Mouse (Mus musculus): ENCODE measurements around the gene Rnf126. TPM values are rescaled to one million over a fixed set of nuclear protein-coding genes. Genes with fewer than 3 reads are reported as not detected.

Rnf126 gene
- polyA plus RNA-seq, 1 experiment from 2014 or later, result 58.5 TPM

DNA sequence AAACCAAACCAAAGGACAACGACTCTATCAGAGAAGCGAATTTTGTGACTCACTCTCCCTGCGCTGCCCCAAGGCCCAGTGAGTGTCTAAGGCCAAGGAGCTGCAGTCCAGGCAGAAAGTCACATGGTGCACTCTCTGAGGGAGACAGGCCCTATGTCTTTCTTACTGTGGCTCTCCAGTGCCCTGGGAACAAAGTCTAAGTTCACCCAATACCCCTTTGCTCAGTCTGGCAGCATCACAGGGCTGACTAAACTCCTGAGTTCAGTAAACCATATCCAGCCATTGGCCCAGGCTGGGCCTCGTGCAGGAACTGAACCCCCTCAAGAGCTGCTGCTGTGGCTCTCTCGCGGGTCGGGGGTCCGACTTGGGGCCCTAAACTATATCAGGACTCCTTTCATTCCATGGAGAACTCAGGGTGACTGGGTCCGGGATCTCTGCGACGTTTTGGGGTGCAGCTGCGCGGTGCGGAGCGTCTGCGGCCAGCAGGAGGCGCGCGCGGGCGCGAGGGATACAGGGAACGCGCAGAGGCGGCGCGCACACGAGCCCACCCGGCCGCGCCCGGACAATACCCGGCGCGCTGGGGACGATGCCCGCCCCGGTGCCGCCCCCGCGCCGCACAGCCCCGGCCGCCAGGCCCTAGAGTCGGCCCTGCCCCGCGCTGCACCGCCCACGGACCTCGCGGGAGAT, 26.4 kb upstream of the Rnf126 start, which contains the start of gene Palm:
Gene Palm, plus strand, starts transcription at position 522 of the 687 bp plus-strand sequence.
- peak; percentile 53 for ATAC-seq
- in situ Hi-C loops (cut with MboI; ENCODE audit: low pct_unique_long_range_greater_than_20kb), result no loop called here
- no peak for TF ChIP-seq CTCF (IDR thresholded peaks at IDR 0.05)

DNA sequence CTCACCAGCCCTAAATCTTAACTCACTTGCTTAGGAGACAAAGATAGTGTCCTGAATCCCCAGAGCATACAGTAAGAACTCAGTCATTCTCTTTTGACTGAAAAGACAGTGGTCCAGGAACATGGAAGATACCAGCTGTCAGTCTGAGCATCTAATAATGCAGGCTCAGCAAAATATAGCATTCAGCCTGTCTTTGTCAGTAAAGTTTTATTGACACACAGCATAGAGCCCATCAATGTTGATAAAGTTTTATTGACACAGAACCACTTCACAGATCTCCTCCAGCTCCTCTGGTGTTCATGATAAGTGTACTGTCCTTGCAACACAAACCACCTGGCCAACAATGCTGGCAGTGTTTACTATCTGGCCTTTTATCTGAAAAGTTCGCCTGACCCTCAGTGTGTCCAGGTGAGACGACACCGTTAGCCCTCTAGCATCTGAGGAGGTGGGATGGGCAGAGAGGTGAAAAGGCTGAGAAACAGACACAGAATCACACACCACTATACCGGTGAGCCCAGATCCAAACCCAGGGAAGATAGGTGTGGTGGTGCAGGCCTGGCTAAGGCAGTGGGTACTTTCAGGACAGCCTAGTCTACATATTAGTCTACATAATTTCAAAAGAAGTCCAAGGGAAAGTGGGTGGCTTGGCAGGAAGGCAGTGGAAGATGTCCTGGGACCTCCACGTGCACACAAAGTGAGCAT, 25.7 kb upstream of the Rnf126 start:
- no peaks in the 10 kb centered on the region for H3K27me3 ChIP-seq
- POLR2A ChIA-PET, result interaction anchor here (2.7 kb wide), 1 partner anchor 20 kb away, joined by 12 read pairs; no protein-coding TSS in a partner anchor
- DNase-seq (ENCODE audit: low read depth, low spot score), result no peak
- no peak for TF ChIP-seq CTCF (IDR thresholded peaks at IDR 0.05)
- in situ Hi-C loops (cut with MboI; ENCODE audit: low pct_unique_long_range_greater_than_20kb), result no loop called here
- ATAC-seq, result no peak
- CTCF ChIA-PET, result interaction anchor here (2.7 to 3.2 kb wide), 2 partner anchors 10 to 20 kb away, joined by 17 to 24 read pairs; no protein-coding TSS in a partner anchor

More for the DNA sequence above, 26.4 kb upstream of the Rnf126 start, which contains the start of gene Palm:
- POLR2A ChIA-PET, result interaction anchor here (2.7 kb wide), 1 partner anchor 19 kb away, joined by 12 read pairs; no protein-coding TSS in a partner anchor
- DNase-seq (ENCODE audit: low read depth, low spot score), result no peak
- CTCF ChIA-PET, result interaction anchor here (0.7 to 3.2 kb wide), 6 partner anchors 9 to 95 kb away, joined by 3 to 24 read pairs (median 4); no protein-coding TSS in a partner anchor
- H3K27me3 ChIP-seq, result no peaks in the 10 kb centered on the region

DNA sequence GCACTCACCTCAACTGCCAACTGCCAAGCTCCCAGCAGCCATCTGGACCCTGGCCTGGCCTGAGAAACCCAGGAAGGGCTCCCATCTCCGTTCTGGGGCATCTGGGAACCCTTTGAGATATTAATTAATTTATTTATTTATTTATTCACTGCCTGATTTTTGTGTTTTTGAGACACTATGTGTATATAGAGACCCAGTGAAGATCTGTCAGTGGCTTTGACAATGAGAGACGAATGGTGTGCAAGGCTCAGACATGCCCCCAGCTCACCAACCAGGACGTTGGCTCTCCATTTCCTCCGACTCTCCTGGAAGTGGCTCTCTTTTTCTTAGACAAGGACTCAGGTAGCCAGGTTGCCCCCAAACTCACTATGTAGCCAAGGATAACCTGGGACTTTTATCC, 24.1 kb upstream of the Rnf126 start, which contains the start of gene Prss57:
Gene Prss57, minus strand, starts transcription at position 101 of the 400 bp plus-strand sequence.
- CTCF ChIA-PET, result interaction anchor here (1.2 kb wide), 1 partner anchor 14 kb away, joined by 3 read pairs; no protein-coding TSS in a partner anchor
- H3K27me3 ChIP-seq, result no peaks in the 10 kb centered on the region
- POLR2A ChIA-PET, result interaction anchor here (1.1 kb wide), 1 partner anchor 22 kb away, joined by 3 read pairs; no protein-coding TSS in a partner anchor
- no peak for DNase-seq (ENCODE audit: low read depth, low spot score)
- no peak for TF ChIP-seq CTCF (IDR thresholded peaks at IDR 0.05)
- no peak for ATAC-seq
- in situ Hi-C loops (cut with MboI; ENCODE audit: low pct_unique_long_range_greater_than_20kb), result no loop called here

DNA sequence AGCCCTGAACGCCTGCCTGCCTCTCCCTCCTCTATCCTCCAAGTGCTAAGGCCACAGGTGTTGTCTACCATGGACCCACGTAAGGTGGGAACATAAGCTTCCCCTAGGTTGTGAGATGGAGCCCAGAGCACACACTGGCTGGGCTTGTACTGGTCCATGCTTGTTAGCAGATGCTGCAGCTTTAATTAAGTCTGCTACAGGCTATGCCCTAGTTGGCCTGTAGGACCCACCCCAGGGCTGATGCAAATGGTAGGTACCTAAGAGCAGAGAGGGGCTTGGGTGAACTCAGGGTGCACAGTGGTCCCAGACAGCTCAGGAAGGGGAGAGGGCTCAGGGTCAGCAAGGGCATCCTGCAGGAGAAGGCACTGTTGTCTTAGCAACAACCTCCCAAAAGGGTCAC, 22.8 kb upstream of the Rnf126 start:
- CTCF ChIA-PET, result interaction anchor here (1.0 to 2.8 kb wide), 7 partner anchors 9 to 51 kb away, joined by 3 to 18 read pairs (median 5); no protein-coding TSS in a partner anchor
- no peak for DNase-seq (ENCODE audit: low read depth, low spot score)
- POLR2A ChIA-PET, result interaction anchor here (1.2 kb wide), 1 partner anchor 23 kb away, joined by 3 read pairs; no protein-coding TSS in a partner anchor
- ATAC-seq, result no peak
- no peak for TF ChIP-seq CTCF (IDR thresholded peaks at IDR 0.05)
- no peaks in the 10 kb centered on the region for H3K27me3 ChIP-seq
- in situ Hi-C loops (cut with MboI; ENCODE audit: low pct_unique_long_range_greater_than_20kb), result loop anchor here (10.0 kb wide), 1 partner anchor 95 kb away; no protein-coding TSS in a partner anchor

DNA sequence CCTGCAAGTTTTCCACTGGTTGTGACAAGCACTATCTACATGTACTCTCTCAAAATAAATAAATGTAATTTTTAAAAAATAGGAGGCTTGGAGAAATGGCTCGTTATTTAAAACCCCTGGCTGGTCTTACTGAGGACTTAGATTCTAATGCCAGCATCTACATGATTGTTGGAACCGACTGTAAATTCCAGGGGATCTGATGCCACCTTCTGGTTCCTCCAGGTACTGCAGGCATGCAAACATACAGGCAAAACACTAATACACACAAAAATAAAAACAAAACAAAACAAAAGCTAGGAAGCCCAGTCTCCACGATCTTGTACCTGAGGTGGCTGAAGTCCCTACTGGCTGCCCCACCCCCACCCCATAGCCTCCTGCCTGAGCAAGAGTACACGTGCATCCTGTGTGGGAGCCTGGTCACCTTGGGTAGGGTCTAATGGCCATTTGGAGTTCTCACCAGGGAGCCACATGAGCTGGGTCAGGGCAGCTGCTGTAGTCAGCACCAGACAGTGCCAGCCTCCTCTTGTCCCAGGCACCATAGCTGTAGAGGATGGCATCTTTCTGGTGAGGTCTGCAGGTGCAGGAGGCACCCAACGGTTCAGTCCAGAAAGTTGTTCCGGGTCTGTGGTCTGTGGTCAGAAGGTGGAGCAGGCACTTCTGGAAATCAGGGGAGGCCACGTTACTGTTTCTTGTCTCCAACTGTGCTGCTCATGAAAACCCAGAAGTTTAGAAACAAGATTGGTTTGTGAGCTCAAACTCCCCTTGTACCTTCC, 21.8 kb upstream of the Rnf126 start:
- CTCF ChIA-PET, result interaction anchor here (0.6 to 2.8 kb wide), 10 partner anchors 9 to 91 kb away, joined by 3 to 18 read pairs (median 4); no protein-coding TSS in a partner anchor
- DNase-seq (ENCODE audit: low read depth, low spot score), result no peak

DNA sequence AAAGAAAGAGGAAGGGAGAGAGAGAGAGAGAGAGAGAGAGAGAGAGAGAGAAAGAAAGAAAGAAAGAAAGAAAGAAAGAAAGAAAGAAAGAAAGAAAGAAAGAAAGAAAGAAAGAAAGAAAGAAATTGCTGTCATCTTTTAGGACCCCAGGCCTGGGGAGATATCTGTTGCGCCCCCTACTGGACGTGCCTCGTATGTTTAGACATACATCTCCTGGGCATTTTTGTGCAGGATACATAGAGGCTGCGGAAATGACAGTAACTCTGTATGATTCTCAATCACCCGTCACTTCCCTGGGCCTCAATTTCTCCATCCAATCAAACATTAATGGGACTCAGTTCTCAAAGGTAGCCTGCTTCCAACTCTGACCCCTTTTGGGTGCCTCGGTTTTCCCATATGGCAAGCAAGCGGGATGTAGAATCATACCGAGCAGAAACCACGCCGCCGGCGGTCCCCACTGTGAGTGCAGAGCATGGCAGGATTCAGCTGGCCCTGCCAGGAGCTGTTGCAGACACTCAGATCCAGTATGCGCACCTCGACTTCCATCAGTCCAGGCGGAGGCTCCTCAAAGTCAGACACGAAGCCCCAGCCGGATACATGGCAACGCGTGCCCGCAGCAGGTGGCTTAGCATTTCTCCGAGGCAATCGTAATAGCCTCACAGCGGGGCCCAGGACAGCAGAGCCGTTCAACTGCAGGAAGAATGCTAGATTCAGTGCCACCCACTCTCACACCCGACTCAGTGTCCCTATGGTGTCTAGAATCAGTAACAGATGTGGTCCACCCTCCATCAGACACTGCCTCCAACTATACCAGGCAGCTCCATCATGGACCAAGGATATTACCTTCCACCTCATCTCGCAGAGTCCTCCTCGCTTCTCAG, 17.4 kb upstream of the Rnf126 start:
- TF ChIP-seq CTCF (IDR thresholded peaks at IDR 0.05), result no peak
- H3K27me3 ChIP-seq, result no peaks in the 10 kb centered on the region
- ChIA-PET POLR2A (no interaction called here), CTCF (interaction anchor here (1.4 to 2.0 kb wide), 3 partner anchors 16 to 29 kb away, joined by 4 to 11 read pairs (median 4); no protein-coding TSS in a partner anchor)
- in situ Hi-C loops (cut with MboI; ENCODE audit: low pct_unique_long_range_greater_than_20kb), result loop anchor here (10.0 kb wide), 1 partner anchor 89 kb away; no protein-coding TSS in a partner anchor
- DNase-seq (ENCODE audit: low read depth, low spot score) (no peak), ATAC-seq (no peak)

More for the DNA sequence above, 21.8 kb upstream of the Rnf126 start:
- no peak for TF ChIP-seq CTCF (IDR thresholded peaks at IDR 0.05)
- ATAC-seq, result no peak
- in situ Hi-C loops (cut with MboI; ENCODE audit: low pct_unique_long_range_greater_than_20kb), result loop anchor here (10.0 kb wide), 1 partner anchor 94 kb away; no protein-coding TSS in a partner anchor
- H3K27me3 ChIP-seq, result no peaks in the 10 kb centered on the region
- POLR2A ChIA-PET, result interaction anchor here (1.2 kb wide), 1 partner anchor 24 kb away, joined by 3 read pairs; no protein-coding TSS in a partner anchor

DNA sequence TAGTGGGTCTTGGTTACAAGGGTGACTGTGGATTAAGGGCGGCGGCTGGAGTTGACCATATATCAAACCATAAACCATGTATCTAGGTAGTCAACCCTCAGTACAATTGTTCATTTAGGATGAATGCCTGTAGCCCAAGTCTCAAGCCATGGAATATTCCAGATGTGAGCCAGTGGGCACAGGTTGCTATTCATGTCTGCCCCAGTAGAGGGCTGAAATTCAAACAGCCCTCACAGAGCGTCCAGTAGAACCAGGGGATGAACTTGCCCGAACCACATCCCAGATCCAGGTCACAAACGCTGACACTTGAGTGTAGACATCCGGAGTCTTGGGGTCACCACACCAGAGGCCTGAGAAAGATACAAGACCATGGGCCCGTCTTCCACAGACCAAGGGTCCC, 16.3 kb upstream of the Rnf126 start:
- in situ Hi-C loops (cut with MboI; ENCODE audit: low pct_unique_long_range_greater_than_20kb), result loop anchor here (10.0 kb wide), 1 partner anchor 88 kb away; no protein-coding TSS in a partner anchor
- no peak for DNase-seq (ENCODE audit: low read depth, low spot score)
- no peaks in the 10 kb centered on the region for H3K27me3 ChIP-seq
- no peak for TF ChIP-seq CTCF (IDR thresholded peaks at IDR 0.05)
- no peak for ATAC-seq
- CTCF ChIA-PET, result no interaction called here
- POLR2A ChIA-PET, result interaction anchor here (0.6 kb wide), 1 partner anchor 19 kb away, joined by 3 read pairs; no protein-coding TSS in a partner anchor

DNA sequence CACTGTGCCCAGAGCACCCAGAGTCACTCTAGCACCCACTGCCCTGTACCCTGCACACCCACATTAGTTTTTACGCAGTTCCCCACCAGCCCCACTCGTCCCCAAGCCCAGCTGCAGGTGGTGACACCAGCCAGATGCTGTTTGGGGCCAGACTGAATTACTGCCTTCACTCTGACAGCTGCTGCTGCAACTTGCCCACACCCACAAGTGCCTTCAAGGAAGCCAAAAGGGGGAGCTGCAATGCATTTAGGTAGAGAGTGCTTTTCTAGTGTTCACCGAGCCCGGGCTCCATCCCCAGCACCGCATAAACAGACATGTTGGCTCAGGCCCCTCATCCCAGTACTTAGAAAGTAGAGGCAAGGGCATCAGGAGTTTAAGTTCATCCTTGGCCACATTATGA, 15.2 kb upstream of the Rnf126 start:
- TF ChIP-seq CTCF (IDR thresholded peaks at IDR 0.05), result no peak
- in situ Hi-C loops (cut with MboI; ENCODE audit: low pct_unique_long_range_greater_than_20kb), result loop anchor here (10.0 kb wide), 1 partner anchor 87 kb away; no protein-coding TSS in a partner anchor
- DNase-seq (ENCODE audit: low read depth, low spot score) (no peak), ATAC-seq (no peak)
- ChIA-PET CTCF (no interaction called here), POLR2A (no interaction called here)
- H3K27me3 ChIP-seq, result no peaks in the 10 kb centered on the region

DNA sequence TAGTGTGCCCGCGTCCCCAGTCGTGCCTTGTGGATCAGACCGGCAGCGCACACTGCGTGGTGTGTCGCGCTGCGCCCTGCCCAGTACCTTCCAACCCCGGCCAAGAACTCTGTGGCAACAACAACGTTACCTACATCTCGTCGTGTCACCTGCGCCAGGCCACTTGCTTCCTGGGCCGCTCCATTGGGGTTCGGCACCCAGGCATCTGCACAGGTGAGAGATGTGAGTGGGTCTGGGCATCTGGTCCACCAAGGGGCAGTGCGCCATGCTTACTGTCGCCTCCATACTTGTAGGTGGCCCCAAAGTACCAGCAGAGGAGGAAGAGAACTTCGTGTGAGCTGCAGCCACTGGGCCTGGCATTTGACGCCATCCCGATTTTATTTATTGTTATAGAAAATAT, 14.4 kb upstream of the Rnf126 start:
- CTCF ChIA-PET, result interaction anchor here (2.7 kb wide), 1 partner anchor 8 kb away, joined by 12 read pairs; no protein-coding TSS in a partner anchor
- in situ Hi-C loops (cut with MboI; ENCODE audit: low pct_unique_long_range_greater_than_20kb), result loop anchor here (10.0 kb wide), 1 partner anchor 86 kb away; no protein-coding TSS in a partner anchor
- no peak for TF ChIP-seq CTCF (IDR thresholded peaks at IDR 0.05)
- DNase-seq (ENCODE audit: low read depth, low spot score), result no peak
- H3K27me3 ChIP-seq, result no peaks in the 10 kb centered on the region
- POLR2A ChIA-PET, result no interaction called here
- ATAC-seq, result no peak
